Mouse (Mus musculus) heart, embryonic 13.5 days (tissue): ENCODE results near the gene Map3k4. TPM values are rescaled to one million over a fixed set of nuclear protein-coding genes. Genes with fewer than 3 reads are reported as not detected.

ENCODE experiments used
- ATAC-seq: fragments of 200-750 bp; cut with Nextera tagmentation; 2 replicates; pipeline ENCODE4 v1.8.0; 2017; ENCODE audit warnings: moderate TSS enrichment; ENCODE audit not compliant: insufficient number of reproducible peaks, low FRiP score, low TSS enrichment; ENCODE audit errors: extremely low read depth
- H3K27ac ChIP-seq: fragments of 300-500 bp; sonication (generic); replicated peaks from 2 replicates; pipeline ENCODE4 v1.5.1; 2015; ENCODE audit warnings: moderate library complexity, mild to moderate bottlenecking, inconsistent platforms
- H3K27me3 ChIP-seq: fragments of 300-500 bp; sonication (generic); replicated peaks from 2 replicates; pipeline ENCODE4 v1.6.1; 2015; ENCODE audit warnings: mild to moderate bottlenecking, inconsistent platforms
- H3K36me3 ChIP-seq: fragments of 300-500 bp; sonication (generic); 2 replicates; pipeline ENCODE4 v1.6.1; 2015; ENCODE audit warnings: mild to moderate bottlenecking, inconsistent platforms
- H3K4me1 ChIP-seq: fragments of 300-500 bp; sonication (generic); 2 replicates; pipeline ENCODE4 v1.6.1; 2015; ENCODE audit warnings: inconsistent platforms
- H3K4me2 ChIP-seq: fragments of 300-500 bp; sonication (generic); 2 replicates; pipeline ENCODE4 v1.6.1; 2015; ENCODE audit warnings: inconsistent platforms, mild to moderate bottlenecking, moderate library complexity
- H3K4me3 ChIP-seq: fragments of 300-500 bp; sonication (generic); 2 replicates; pipeline ENCODE4 v1.5.1; 2015; ENCODE audit warnings: moderate library complexity, mild to moderate bottlenecking, inconsistent platforms
- H3K9ac ChIP-seq: fragments of 300-500 bp; sonication (generic); 2 replicates; pipeline ENCODE4 v1.6.1; 2015; ENCODE audit warnings: inconsistent platforms, mild to moderate bottlenecking, moderate library complexity
- H3K9me3 ChIP-seq: fragments of 300-500 bp; sonication (generic); 2 replicates; pipeline ENCODE4 v1.6.1; 2016; ENCODE audit warnings: inconsistent platforms
- WGBS: fragments of 180-500 bp; shearing (Covaris S2); methylation state at CpG from one replicate; pipeline ENCODE4 v1.1.7; 2015; ENCODE audit warnings: mixed read lengths; 5-methylcytosine and 5-hydroxymethylcytosine counted together
- polyA plus RNA-seq: library from polyadenylated mRNA; unstranded; fragments of >200 nt; fragmentation: Nextera tagmentation; extraction: Ambion mirVana; gene quantifications from 2 replicates; pipeline ENCODE4 v1.2.1, GENCODE M21; 2015

Map3k4 gene
- polyA plus RNA-seq, 1 experiment from 2014 or later: 31.8 TPM

DNA sequence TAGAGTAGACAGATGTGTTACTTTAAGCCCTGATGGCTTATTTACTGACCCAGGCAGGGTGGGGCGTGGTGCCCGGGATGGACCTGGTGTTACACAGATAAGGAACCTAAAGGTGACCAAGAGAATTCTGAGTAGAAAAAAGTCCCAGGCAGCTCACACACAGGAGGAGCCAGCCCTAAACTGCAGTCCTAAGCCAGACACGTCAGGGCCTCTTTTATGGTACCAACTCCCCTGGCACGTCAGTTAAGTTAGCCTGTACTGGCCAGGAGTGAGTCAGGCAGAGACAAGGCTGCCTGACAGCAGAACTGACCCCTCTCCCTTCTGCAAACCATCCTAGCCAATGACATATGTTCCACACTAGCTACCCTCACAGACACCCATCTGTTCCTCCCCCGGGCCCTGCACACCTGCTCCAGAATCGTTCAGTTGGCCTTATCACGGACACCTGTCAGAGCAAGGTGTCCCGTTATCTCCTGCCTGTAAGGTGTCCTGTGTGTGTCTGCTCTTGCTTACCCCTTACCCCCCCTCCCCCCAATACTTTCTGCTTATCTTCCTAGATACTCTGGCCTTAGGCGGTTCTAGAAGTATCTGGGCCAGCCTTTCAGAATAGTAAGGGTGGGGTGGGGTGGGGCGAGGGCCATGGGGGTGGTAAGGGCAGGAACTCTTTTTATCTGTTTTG lies 113.4 kb downstream of the Map3k4 start:
- Histone ChIP-seq H3K9ac (peak overlapping the region; percentile 44; the same call in 1 of the 2 replicates), H3K9me3 (no peaks in the 10 kb centered on the region), H3K36me3 (peaks cover 3% of the 10 kb centered on the region; the same call in 1 of the 2 replicates), H3K27ac (peak overlapping the region; percentile 80), H3K4me1 (peaks cover 60% of the 10 kb centered on the region), H3K4me3 (no peak overlapping the region), H3K27me3 (no peaks in the 10 kb centered on the region), H3K4me2 (peak overlapping the region; percentile 38; the same call in 1 of the 2 replicates)
- ATAC-seq: peak; percentile 67
- 27% methylated on average over 10 of the region's 10 CpGs for WGBS

DNA sequence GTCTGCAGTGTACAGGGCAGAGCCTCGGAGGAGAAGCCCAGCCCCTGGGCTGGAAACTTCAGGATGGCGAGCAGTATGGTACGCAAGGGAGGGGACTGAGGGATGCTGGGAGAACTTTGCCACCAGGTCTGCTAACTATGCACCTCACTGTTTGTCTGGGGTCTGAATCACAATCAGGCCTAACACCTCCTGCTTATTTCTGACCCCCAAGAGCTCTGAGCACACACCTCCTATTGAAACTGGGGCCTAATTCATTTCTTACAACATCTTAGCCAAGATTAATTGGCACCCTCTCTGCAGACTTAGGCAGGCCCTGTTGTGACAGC lies 113.9 kb downstream of the Map3k4 start:
- no peaks in the 10 kb centered on the region for H3K36me3 ChIP-seq
- peak overlapping the region; percentile 38 for H3K4me2 ChIP-seq
- no peaks in the 10 kb centered on the region for H3K27me3 ChIP-seq
- 74% methylated on average over 3 of the region's 3 CpGs for WGBS
- H3K4me1 ChIP-seq: peaks cover 63% of the 10 kb centered on the region
- H3K27ac ChIP-seq: peak overlapping the region; percentile 80
- H3K9me3 ChIP-seq: no peaks in the 10 kb centered on the region
- no peak for ATAC-seq
- H3K4me3 ChIP-seq: no peak overlapping the region
- H3K9ac ChIP-seq: peak overlapping the region; percentile 44; the same call in 1 of the 2 replicates

DNA sequence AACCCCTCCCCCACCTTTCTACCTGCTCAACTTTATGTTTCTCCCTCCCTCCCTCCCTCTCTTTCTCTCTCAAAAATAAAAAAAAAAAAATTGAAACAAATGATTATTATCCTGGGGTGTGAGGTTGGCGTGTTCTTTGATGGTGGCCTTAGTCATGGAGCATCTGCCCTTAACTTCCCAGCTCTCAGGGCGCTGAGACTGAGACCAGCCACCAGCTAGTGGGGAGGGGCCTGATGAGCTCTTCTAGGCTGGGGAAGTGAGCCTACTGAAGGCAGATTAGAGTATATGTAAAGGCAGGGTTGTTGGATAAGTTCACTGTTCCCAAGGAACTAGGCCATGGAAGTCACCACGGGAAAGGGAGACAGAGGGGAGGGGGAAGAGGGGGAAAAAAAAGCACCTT lies 114.3 kb downstream of the Map3k4 start:
- H3K4me3 ChIP-seq: no peak overlapping the region
- H3K4me2 ChIP-seq: peak overlapping the region; percentile 38
- H3K27ac ChIP-seq: peak overlapping the region; percentile 80
- peak overlapping the region; percentile 44; the same call in 1 of the 2 replicates for H3K9ac ChIP-seq
- ATAC-seq: no peak
- no peaks in the 10 kb centered on the region for H3K27me3 ChIP-seq
- H3K36me3 ChIP-seq: no peaks in the 10 kb centered on the region
- 61% methylated on average over 3 of the region's 3 CpGs for WGBS
- H3K9me3 ChIP-seq: no peaks in the 10 kb centered on the region
- peaks cover 64% of the 10 kb centered on the region for H3K4me1 ChIP-seq

DNA sequence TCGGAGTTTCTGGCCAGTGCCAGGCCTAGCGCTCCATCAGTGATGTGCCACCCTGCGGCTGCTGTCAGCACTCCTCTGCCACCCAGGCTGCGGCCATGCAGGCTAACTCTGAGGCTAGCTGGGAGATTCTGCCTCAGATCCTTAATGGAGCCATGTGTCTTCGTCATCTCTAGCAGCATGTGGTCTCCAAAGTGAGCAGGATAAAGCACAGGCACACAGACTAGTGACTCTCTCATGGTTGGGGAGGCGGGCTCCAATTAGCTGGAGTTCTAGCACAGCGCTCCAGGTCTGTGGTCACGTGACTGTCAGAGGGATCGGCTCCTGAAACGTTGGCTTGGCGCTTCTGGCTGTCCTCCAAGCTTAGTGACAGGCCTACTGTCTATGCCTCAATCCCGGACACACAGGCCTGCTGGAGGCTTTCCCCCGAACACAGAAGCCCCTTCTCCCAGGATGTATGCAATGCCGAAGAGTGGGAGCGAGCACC lies 115.1 kb downstream of the Map3k4 start:
- ATAC-seq: no peak
- no peaks in the 10 kb centered on the region for H3K36me3 ChIP-seq
- no peaks in the 10 kb centered on the region for H3K27me3 ChIP-seq
- H3K27ac ChIP-seq: peak overlapping the region; percentile 80
- peak overlapping the region; percentile 41 for H3K4me2 ChIP-seq
- WGBS: 49% methylated on average over 15 of the region's 15 CpGs
- H3K4me1 ChIP-seq: peaks cover 64% of the 10 kb centered on the region
- H3K9me3 ChIP-seq: no peaks in the 10 kb centered on the region
- H3K4me3 ChIP-seq: no peak overlapping the region
- no peak overlapping the region for H3K9ac ChIP-seq

DNA sequence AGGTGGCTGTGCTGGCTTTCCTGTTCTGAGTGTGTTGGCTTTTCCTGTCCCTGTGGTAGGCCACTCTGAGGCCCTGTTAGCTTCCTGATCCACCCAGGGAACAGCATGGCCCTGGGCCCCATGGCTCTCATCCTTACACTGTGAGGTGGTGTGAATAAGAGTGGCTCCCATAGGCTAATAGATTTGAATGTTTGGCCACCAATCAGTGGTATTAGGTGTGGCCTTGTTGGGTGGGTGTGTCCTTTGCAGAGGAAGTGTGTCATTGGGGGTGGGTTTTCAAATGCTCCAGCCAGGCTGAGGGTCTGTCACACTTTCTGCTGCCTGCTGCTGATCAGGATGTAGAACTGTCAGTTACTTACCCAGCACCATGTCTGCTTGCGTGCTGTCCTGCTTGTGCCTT lies 117.5 kb downstream of the Map3k4 start:
- ATAC-seq: no peak
- Histone ChIP-seq H3K4me1 (peaks cover 41% of the 10 kb centered on the region), H3K27me3 (no peaks in the 10 kb centered on the region), H3K9me3 (no peaks in the 10 kb centered on the region), H3K4me3 (no peak overlapping the region), H3K27ac (no peak overlapping the region), H3K36me3 (no peaks in the 10 kb centered on the region), H3K4me2 (no peak overlapping the region), H3K9ac (no peak overlapping the region)
- WGBS: 75% methylated on average over 1 of the region's 1 CpGs

DNA sequence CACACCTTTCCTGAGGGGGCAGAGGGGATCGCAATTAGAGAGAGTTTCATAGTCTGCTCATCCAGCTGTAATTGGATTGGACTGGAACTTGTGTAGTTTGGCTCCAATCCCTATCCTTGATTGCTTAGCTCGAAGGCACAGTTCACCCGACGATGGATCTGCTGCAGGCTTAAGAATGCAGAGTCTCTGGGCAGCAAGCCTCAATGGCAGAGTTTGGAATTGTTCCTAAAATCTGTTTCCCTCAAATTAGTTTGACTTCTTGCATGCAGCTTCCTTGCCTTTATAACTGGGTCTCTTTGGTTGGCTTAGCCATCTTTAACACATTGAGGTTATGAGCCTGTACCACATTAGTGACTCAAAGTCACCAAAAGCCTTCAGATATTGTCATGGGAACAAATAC lies 118.7 kb downstream of the Map3k4 start:
- no peak overlapping the region for H3K9ac ChIP-seq
- no peak overlapping the region for H3K27ac ChIP-seq
- ATAC-seq: no peak
- H3K4me2 ChIP-seq: no peak overlapping the region
- H3K4me1 ChIP-seq: peaks cover 41% of the 10 kb centered on the region
- no peaks in the 10 kb centered on the region for H3K27me3 ChIP-seq
- WGBS: 81% methylated on average over 4 of the region's 4 CpGs
- H3K4me3 ChIP-seq: no peak overlapping the region
- no peaks in the 10 kb centered on the region for H3K36me3 ChIP-seq
- no peaks in the 10 kb centered on the region for H3K9me3 ChIP-seq

DNA sequence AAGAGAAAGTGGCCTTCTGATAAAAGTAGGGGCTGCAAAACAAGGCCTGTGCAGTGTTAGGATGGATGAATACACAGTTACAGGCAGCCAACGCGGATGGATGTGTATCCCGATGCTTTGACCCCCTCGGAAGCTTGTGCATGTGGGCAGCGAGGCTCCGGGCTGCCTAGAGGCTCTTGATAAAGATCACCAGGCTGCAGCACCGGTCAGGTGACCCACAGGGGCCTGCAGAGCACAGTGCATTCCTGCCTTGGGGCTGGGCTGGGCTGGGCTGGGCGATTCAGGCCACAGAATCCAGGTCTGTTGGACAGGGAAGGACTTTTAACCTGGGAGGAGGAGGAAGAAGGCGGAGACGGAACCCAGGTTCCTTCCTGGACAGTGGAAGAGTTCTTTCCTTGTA lies 123.0 kb downstream of the Map3k4 start:
- 0 out of 2 replicates have a peak overlapping the region, but pooled peaks have one; percentile 8 for H3K9ac ChIP-seq
- ATAC-seq: 0 out of 2 replicates have a peak, but pooled peaks have one; percentile 48
- peak overlapping the region; percentile 47 for H3K4me2 ChIP-seq
- H3K4me1 ChIP-seq: peaks cover 27% of the 10 kb centered on the region
- no peaks in the 10 kb centered on the region for H3K36me3 ChIP-seq
- no peak overlapping the region for H3K4me3 ChIP-seq
- H3K9me3 ChIP-seq: no peaks in the 10 kb centered on the region
- no peaks in the 10 kb centered on the region for H3K27me3 ChIP-seq
- 35% methylated on average over 10 of the region's 10 CpGs for WGBS
- peak overlapping the region; percentile 51 for H3K27ac ChIP-seq

DNA sequence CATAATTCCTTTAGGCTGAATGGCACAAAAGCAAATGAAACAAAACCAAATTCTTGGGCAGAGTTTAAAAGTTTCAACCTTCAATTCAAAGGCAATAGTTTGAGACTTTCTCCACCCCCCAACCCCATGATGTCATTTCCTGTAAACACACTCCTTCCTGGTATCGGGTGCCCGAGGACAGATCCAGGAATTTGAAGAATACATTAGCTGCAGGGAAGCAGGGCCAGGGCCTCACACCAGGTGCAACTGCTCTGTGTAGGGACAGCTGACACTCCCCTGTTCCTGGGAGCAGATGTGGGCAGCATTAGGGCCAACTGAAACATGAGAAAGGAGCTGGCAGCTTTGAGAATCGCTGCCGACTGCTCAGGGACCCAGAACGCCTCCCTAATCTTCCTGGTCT lies 123.5 kb downstream of the Map3k4 start:
- Histone ChIP-seq H3K9ac (0 out of 2 replicates have a peak overlapping the region, but pooled peaks have one; percentile 8), H3K27me3 (no peaks in the 10 kb centered on the region), H3K27ac (peak overlapping the region; percentile 51), H3K36me3 (no peaks in the 10 kb centered on the region), H3K4me2 (peak overlapping the region; percentile 47), H3K4me3 (no peak overlapping the region), H3K4me1 (peaks cover 25% of the 10 kb centered on the region), H3K9me3 (no peaks in the 10 kb centered on the region)
- no peak for ATAC-seq
- WGBS: 20% methylated on average over 5 of the region's 5 CpGs

DNA sequence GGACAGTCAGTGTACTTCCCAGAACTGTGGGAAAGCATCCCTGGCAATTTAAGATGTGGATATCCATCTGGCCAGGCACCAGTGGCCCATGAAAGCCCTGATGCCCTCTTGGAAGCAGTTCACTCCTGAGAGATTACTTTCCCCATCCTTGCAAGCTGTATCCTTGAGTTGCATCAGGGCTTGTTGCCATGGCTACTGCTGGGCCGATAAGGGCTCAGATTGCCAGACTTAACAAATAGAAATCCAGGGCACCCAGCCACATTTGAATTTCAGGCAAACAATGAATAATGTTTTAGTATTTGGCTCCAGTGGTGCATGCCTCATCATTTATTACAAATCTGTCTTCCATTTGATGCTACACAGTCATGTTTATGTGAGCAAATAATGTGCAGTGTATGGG lies 130.8 kb downstream of the Map3k4 start:
- Histone ChIP-seq H3K9me3 (peaks cover 7% of the 10 kb centered on the region; the same call in 1 of the 2 replicates), H3K27me3 (no peaks in the 10 kb centered on the region), H3K4me2 (no peak overlapping the region), H3K27ac (no peak overlapping the region), H3K36me3 (peaks cover 5% of the 10 kb centered on the region; the same call in 1 of the 2 replicates), H3K9ac (no peak overlapping the region), H3K4me1 (peaks cover 20% of the 10 kb centered on the region), H3K4me3 (no peak overlapping the region)
- no peak for ATAC-seq
- WGBS: 67% methylated on average over 1 of the region's 1 CpGs

DNA sequence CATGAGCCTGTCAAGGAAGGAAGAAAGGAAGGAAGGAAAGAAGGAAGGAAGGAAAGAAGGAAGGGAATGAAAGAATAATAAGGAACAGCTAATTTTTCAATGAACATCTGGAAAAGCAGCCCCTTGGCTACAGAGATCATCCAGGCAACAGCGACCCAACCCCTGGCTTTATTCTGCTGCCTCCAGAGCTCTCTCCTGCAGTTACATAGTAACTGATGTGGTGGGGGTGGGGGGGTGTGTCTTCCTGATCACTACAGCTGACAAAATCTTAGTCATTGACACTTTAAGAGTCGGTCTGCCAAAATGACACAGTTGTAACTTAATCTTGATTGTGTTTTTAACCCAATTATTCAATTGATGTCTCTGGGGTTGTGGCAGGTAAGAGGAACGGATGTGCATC lies 132.3 kb downstream of the Map3k4 start:
- no peak overlapping the region for H3K4me3 ChIP-seq
- H3K36me3 ChIP-seq: peaks cover 5% of the 10 kb centered on the region; the same call in 1 of the 2 replicates
- H3K27ac ChIP-seq: peak overlapping the region; percentile 24; the same call in 1 of the 2 replicates
- no peak overlapping the region for H3K9ac ChIP-seq
- H3K4me1 ChIP-seq: peaks cover 24% of the 10 kb centered on the region
- ATAC-seq: no peak
- peak overlapping the region; percentile 13; the same call in 1 of the 2 replicates for H3K4me2 ChIP-seq
- WGBS: 65% methylated on average over 3 of the region's 3 CpGs
- H3K9me3 ChIP-seq: peaks cover 7% of the 10 kb centered on the region; the same call in 1 of the 2 replicates
- H3K27me3 ChIP-seq: no peaks in the 10 kb centered on the region

DNA sequence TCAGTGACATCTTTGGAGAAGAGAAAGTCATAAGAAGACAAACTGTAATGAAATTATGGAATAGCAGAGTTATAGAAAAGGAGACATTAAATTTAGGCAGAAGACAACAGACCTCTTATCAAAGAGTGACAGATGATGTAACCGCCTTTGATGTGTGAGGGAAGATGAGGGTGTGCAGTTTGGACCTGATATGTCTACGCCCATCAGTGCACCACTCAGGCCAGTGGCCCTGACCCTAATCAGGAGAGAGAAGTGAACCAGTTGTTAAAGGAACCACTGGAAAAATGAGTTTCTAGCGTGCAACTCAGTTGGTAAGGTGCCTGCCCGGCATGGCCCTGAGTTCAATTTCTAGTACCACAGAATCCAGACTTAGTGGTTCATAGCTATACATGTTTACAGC lies 132.7 kb downstream of the Map3k4 start:
- Histone ChIP-seq H3K4me3 (no peak overlapping the region), H3K27me3 (no peaks in the 10 kb centered on the region), H3K36me3 (peaks cover 5% of the 10 kb centered on the region; the same call in 1 of the 2 replicates), H3K9ac (no peak overlapping the region), H3K9me3 (peaks cover 7% of the 10 kb centered on the region; the same call in 1 of the 2 replicates), H3K4me2 (no peak overlapping the region; the same call in 1 of the 2 replicates), H3K4me1 (peaks cover 24% of the 10 kb centered on the region), H3K27ac (0 out of 2 replicates have a peak overlapping the region, but pooled peaks have one; percentile 24)
- ATAC-seq: peak; percentile 61
- WGBS: 81% methylated on average over 4 of the region's 4 CpGs
